In the genomic region with DNA sequence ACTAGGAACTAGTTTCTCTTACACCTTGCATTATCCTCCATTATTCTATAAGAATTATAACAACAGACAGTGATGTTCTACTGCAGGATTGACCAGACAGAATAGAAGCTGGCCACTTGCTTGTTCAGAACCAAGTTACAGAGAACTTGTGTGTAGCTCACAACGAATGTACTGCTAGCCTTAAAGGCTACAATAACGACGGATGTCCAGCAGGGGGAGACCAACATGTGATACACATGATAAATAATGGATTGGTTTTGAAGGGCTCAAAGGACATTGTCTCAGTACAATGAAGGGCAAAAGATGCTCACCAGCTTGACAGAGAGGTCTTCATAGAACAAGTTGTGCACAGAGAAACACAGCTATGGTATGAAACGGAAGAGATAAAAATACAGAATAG, we compare ENCODE assay signal across 14 mouse cellular contexts.
DNase-seq lines count a peak whose midpoint lies in the region; ATAC-seq and TF ChIP-seq lines count a peak whose summit lies in the region.
"Had no signal": no experiment of that assay in that cellular context is flagged by ENCODE, and none has a peak within 500 bp of the region (broad histone marks: within the 10 kb centered on the region; RNA-seq: fewer than 3 reads in every experiment).

No protein-coding gene starts in this region.

- WGBS in forebrain, embryonic 14.5 days = 60% methylated on average over 4 of the region's 4 CpGs
- WGBS in forebrain, embryonic 16.5 days = 58% methylated on average over 4 of the region's 4 CpGs
- 65% methylated on average over 4 of the region's 4 CpGs for WGBS in liver, adult 2 months
- 45% methylated on average over 4 of the region's 4 CpGs for WGBS in liver, embryonic 12.5 days (ENCODE audit: insufficient replicate concordance)
- 56% methylated on average over 4 of the region's 4 CpGs for WGBS in embryonic facial prominence, embryonic 10.5 days

- TF ChIP-seq POLR2A in liver, adult 2 months (IDR thresholded peaks at IDR 0.05; ENCODE audit: extremely low read depth, insufficient read depth, low read length) = no peak

- H3K36me3 ChIP-seq in forebrain, embryonic 14.5 days (ENCODE audit: control insufficient read depth, insufficient read depth, low read length) = no peaks in the 10 kb centered on the region
- no peaks in the 10 kb centered on the region for H3K36me3 ChIP-seq in forebrain, embryonic 16.5 days (ENCODE audit: control insufficient read depth, insufficient read depth)
- no peaks in the 10 kb centered on the region for H3K36me3 ChIP-seq in liver, adult 2 months (ENCODE audit: control insufficient read depth, insufficient read depth, low read length)
- no peaks in the 10 kb centered on the region for H3K36me3 ChIP-seq in liver, embryonic 12.5 days
- H3K36me3 ChIP-seq in embryonic facial prominence, embryonic 10.5 days (replicated peaks) = no peaks in the 10 kb centered on the region
- H3K36me3 ChIP-seq: limb, embryonic 13.5 days; midbrain, embryonic 13.5 days; stomach, embryonic 15.5 days had no signal

- no peak overlapping the region for H3K27ac ChIP-seq in forebrain, embryonic 14.5 days (ENCODE audit: low read depth, low read length)
- no peak overlapping the region for H3K27ac ChIP-seq in forebrain, embryonic 16.5 days (ENCODE audit: low read length)
- H3K27ac ChIP-seq in liver, adult 2 months (replicated peaks; ENCODE audit: insufficient read depth, low read depth, low read length) = no peak overlapping the region
- no peak overlapping the region for H3K27ac ChIP-seq in liver, embryonic 12.5 days
- no peak overlapping the region for H3K27ac ChIP-seq in embryonic facial prominence, embryonic 10.5 days (replicated peaks)
- H3K27ac ChIP-seq: limb, embryonic 13.5 days; midbrain, embryonic 13.5 days; stomach, embryonic 15.5 days had no signal

- no peak overlapping the region for H3K4me2 ChIP-seq in forebrain, embryonic 14.5 days (ENCODE audit: low read length)
- no peak overlapping the region for H3K4me2 ChIP-seq in forebrain, embryonic 16.5 days (ENCODE audit: low read length)
- H3K4me2 ChIP-seq in liver, embryonic 12.5 days = no peak overlapping the region
- H3K4me2 ChIP-seq: limb, embryonic 13.5 days; midbrain, embryonic 13.5 days; stomach, embryonic 15.5 days had no signal

- no peaks in the 10 kb centered on the region for H3K27me3 ChIP-seq in forebrain, embryonic 14.5 days (replicated peaks; ENCODE audit: control insufficient read depth, insufficient read depth, low read length)
- H3K27me3 ChIP-seq in forebrain, embryonic 16.5 days (replicated peaks; ENCODE audit: control insufficient read depth, insufficient read depth, low read length) = no peaks in the 10 kb centered on the region
- H3K27me3 ChIP-seq in liver, adult 2 months (ENCODE audit: control insufficient read depth, insufficient read depth, low read length) = no peaks in the 10 kb centered on the region
- H3K27me3 ChIP-seq in liver, embryonic 12.5 days (replicated peaks) = no peaks in the 10 kb centered on the region
- H3K27me3 ChIP-seq in embryonic facial prominence, embryonic 10.5 days (replicated peaks; ENCODE audit: low read depth, poor library complexity, severe bottlenecking) = no peaks in the 10 kb centered on the region
- H3K27me3 ChIP-seq: limb, embryonic 13.5 days; midbrain, embryonic 13.5 days; stomach, embryonic 15.5 days had no signal

- no peak overlapping the region for H3K4me3 ChIP-seq in forebrain, embryonic 14.5 days (ENCODE audit: low read depth, low read length)
- no peak overlapping the region for H3K4me3 ChIP-seq in forebrain, embryonic 16.5 days (replicated peaks; ENCODE audit: low read length)
- no peak overlapping the region for H3K4me3 ChIP-seq in liver, adult 2 months (ENCODE audit: insufficient read depth, low read depth, low read length)
- H3K4me3 ChIP-seq in liver, embryonic 12.5 days = no peak overlapping the region
- no peak overlapping the region for H3K4me3 ChIP-seq in embryonic facial prominence, embryonic 10.5 days
- H3K4me3 ChIP-seq: limb, embryonic 13.5 days; midbrain, embryonic 13.5 days; stomach, embryonic 15.5 days had no signal

- DNase-seq in forebrain, embryonic 14.5 days (ENCODE audit: low spot score) = peak; percentile 8
- peak; percentile 7 for DNase-seq in liver, adult 2 months (ENCODE audit: extremely low read depth, low read depth, low spot score)
- peak; percentile 68 for DNase-seq in ES-CJ7 (ENCODE audit: low read depth, low spot score)
- peak; percentile 13 for DNase-seq in embryonic facial prominence, embryonic 10.5 days (ENCODE audit: low spot score)
- no peak for DNase-seq in gastrocnemius, postnatal 4 days (ENCODE audit: low spot score in 2 of 2)
- no peak for DNase-seq in heart, adult 11 months
- DNase-seq: gastrocnemius, postnatal 14 days; lung, postnatal 10 days; right cerebral cortex, postnatal 4 days had no signal

- no peaks in the 10 kb centered on the region for H3K79me2 ChIP-seq in liver, adult 2 months (ENCODE audit: control insufficient read depth, insufficient read depth, low read length)

- H3K4me1 ChIP-seq in forebrain, embryonic 14.5 days (ENCODE audit: control insufficient read depth, insufficient read depth, low read length) = no peaks in the 10 kb centered on the region
- H3K4me1 ChIP-seq in forebrain, embryonic 16.5 days (replicated peaks; ENCODE audit: control insufficient read depth, insufficient read depth, low read length) = no peaks in the 10 kb centered on the region
- H3K4me1 ChIP-seq in liver, adult 2 months (ENCODE audit: control insufficient read depth, insufficient read depth, low read length) = no peaks in the 10 kb centered on the region
- H3K4me1 ChIP-seq in liver, embryonic 12.5 days = no peaks in the 10 kb centered on the region
- H3K4me1 ChIP-seq in embryonic facial prominence, embryonic 10.5 days = no peaks in the 10 kb centered on the region
- H3K4me1 ChIP-seq: limb, embryonic 13.5 days; midbrain, embryonic 13.5 days; stomach, embryonic 15.5 days had no signal

- H3K9ac ChIP-seq in forebrain, embryonic 14.5 days (ENCODE audit: low read length) = no peak overlapping the region
- no peak overlapping the region for H3K9ac ChIP-seq in forebrain, embryonic 16.5 days (replicated peaks; ENCODE audit: low read depth, low read length)
- H3K9ac ChIP-seq in liver, adult 2 months (ENCODE audit: low read depth, low read length) = no peak overlapping the region
- no peak overlapping the region for H3K9ac ChIP-seq in liver, embryonic 12.5 days
- H3K9ac ChIP-seq: limb, embryonic 13.5 days; midbrain, embryonic 13.5 days; stomach, embryonic 15.5 days had no signal

- no peak for TF ChIP-seq CTCF in liver, adult 2 months (IDR thresholded peaks at IDR 0.05; ENCODE audit: low read depth, low read length)

- ATAC-seq in forebrain, embryonic 14.5 days = no peak
- no peak for ATAC-seq in forebrain, embryonic 16.5 days
- ATAC-seq in liver, embryonic 12.5 days = no peak
- ATAC-seq: midbrain, embryonic 13.5 days had no signal

- no peaks in the 10 kb centered on the region for H3K9me3 ChIP-seq in forebrain, embryonic 14.5 days (replicated peaks; ENCODE audit: control insufficient read depth, low read length)
- H3K9me3 ChIP-seq in forebrain, embryonic 16.5 days (ENCODE audit: control insufficient read depth, low read length) = no peaks in the 10 kb centered on the region; the same call in 1 of the 2 replicates
- no peaks in the 10 kb centered on the region for H3K9me3 ChIP-seq in liver, embryonic 12.5 days (replicated peaks)
- no peaks in the 10 kb centered on the region for H3K9me3 ChIP-seq in embryonic facial prominence, embryonic 10.5 days
- H3K9me3 ChIP-seq: midbrain, embryonic 13.5 days; stomach, embryonic 15.5 days had no signal

Comparison
In these comparisons a context has a peak if more than half of its experiments do, and no peak if none do; other contexts are left out.
1. DNase-seq: peak in forebrain, embryonic 14.5 days (single experiment), liver, adult 2 months (single experiment), ES-CJ7 (single experiment) and embryonic facial prominence, embryonic 10.5 days (single experiment); none in gastrocnemius, postnatal 4 days (0 of 2) and heart, adult 11 months (single experiment).